Mouse (Mus musculus): ENCODE measurements around the gene Tmem87a.
A peak's percentile ranks its signal among the peaks of the same experiment; 100 is the strongest.

The Tmem87a gene

GRCm38 (mm10) chr2:120366501-120366900 lies 37.4 kb downstream of the Tmem87a start:
- DNase-seq (ENCODE audit: low spot score), result no peak

GRCm38 (mm10) chr2:120360425-120360824 lies 43.5 kb downstream of the Tmem87a start:
- no peak for DNase-seq (ENCODE audit: low spot score)

- peak; percentile 79 for DNase-seq (ENCODE audit: low spot score)
Observed at GRCm38 (mm10) chr2:120352682-120353646, 50.9 kb downstream of the Tmem87a start, which contains the start of gene Vps39. Vps39 (minus strand) TSS chr2:120353137.

- no peak for DNase-seq (ENCODE audit: low spot score)
Observed at GRCm38 (mm10) chr2:120351321-120351720, 52.6 kb downstream of the Tmem87a start.

GRCm38 (mm10) chr2:120348120-120348519 lies 55.8 kb downstream of the Tmem87a start:
- no peak for DNase-seq (ENCODE audit: low spot score)

GRCm38 (mm10) chr2:120341741-120342140 lies 62.2 kb downstream of the Tmem87a start:
- no peak for DNase-seq (ENCODE audit: low spot score)

- DNase-seq (ENCODE audit: low spot score), result no peak
Observed at GRCm38 (mm10) chr2:120337886-120338285, 66.0 kb downstream of the Tmem87a start.

- DNase-seq (ENCODE audit: low spot score), result no peak
Observed at GRCm38 (mm10) chr2:120331575-120331974, 72.3 kb downstream of the Tmem87a start.

GRCm38 (mm10) chr2:120315077-120315476 lies 88.8 kb downstream of the Tmem87a start:
- DNase-seq (ENCODE audit: low spot score), result no peak

GRCm38 (mm10) chr2:120314487-120314886 lies 89.4 kb downstream of the Tmem87a start:
- no peak for DNase-seq (ENCODE audit: low spot score)

- DNase-seq (ENCODE audit: low spot score), result no peak
Observed at GRCm38 (mm10) chr2:120313976-120314375, 89.9 kb downstream of the Tmem87a start, which contains the start of gene Pla2g4f. Pla2g4f (minus strand) TSS chr2:120314165.

- no peak for DNase-seq (ENCODE audit: low spot score)
Observed at GRCm38 (mm10) chr2:120312276-120312825, 91.6 kb downstream of the Tmem87a start.
